Mouse (Mus musculus): ENCODE measurements around the gene Gpr160. TPM values are rescaled to one million over a fixed set of nuclear protein-coding genes. Genes with fewer than 3 reads are reported as not detected.
"Not testable (repeated sequence)": the region's sequence is repeated elsewhere in the genome, so short reads cannot be mapped to it uniquely, and the experiment has no call there.

The Gpr160 gene
- 7.3 TPM in 2 replicates for polyA plus RNA-seq (2015; fragmentation: Nextera tagmentation; extraction: Ambion mirVana)

DNA sequence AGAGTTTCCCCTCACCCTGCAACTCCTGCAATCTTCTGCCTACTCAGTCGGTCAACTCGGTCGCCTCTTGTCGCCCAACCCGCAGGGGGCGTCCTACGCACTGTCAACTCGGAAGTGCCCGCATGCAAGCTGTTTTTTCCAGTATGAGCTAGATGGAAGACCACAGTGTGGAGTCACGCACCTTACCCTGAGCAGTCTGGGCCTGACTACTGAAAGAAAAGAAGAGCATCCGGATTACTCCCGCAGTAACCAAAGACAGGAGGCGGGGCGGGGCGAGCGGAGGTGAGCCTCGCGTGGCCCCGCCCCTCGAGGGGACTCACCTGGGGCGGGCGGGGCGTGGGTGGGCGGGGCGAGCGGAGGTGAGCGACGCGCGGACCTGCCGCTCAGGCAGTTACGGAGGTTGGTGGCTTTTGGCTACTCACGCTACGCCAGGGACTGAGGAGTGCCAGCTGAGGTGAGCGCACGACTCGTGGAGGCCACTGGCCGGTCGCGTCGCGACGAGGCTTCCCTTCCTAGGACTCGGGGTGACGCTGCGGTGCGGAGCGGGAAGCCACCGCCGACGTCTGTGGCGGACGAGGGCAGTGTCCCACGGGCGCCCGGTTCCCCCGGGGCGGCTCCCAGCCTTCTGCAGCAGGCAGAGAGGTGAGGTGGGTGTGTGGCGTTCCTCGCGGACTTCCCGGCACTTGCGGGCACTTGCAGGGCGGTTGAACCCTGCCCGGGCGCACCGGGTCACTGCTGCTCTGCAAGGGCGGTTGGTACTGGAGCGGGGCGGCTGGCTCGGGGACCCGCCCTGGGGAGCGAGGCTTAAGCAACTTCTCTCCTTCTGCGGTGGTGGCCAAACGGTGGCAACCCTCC lies at the start of gene Gpr160:
TSS of gene Gpr160 (plus strand) at position 347 of the 855 bp plus-strand sequence.
- ATAC-seq (ENCODE audit: insufficient read depth, low FRiP score, low read depth), result peak; percentile 93
- Histone ChIP-seq H3K9ac (peak within 1 kb of the TSS; percentile 49; the same call in 1 of the 2 replicates), H3K9me3 (no peaks in the 10 kb centered on the region), H3K4me3 (replicated peaks) (peak within 1 kb of the TSS; percentile 61), H3K4me1 (0 out of 2 replicates have a peak, but pooled peaks cover 3% of the 10 kb centered on the region), H3K4me2 (peak within 1 kb of the TSS; percentile 96), H3K36me3 (no peaks in the 10 kb centered on the region), H3K27ac (peak within 1 kb of the TSS; percentile 54; the same call in 1 of the 2 replicates), H3K27me3 (replicated peaks) (no peaks in the 10 kb centered on the region)
- under 1% methylated on average over 74 of the region's 75 CpGs for WGBS

DNA sequence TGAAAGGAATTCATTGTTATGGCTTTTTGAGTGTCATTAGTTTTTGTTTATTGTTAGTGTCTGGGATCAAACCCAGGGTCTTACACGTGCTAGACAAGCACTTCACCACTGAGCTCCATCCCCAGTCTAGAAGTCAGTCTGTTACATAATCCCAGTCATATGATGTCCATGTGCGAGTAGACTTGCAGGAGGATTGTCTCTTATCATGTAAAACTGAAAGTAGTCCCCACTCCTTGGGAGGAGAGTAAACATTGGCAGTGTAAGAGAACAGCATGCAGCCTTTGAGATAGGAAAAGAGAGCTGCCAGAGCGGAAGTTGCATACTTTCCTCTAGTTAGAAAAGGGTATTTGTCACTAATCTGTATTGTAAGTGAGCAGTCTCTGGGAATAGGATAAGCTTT lies 42.9 kb upstream of the Gpr160 start:
- Histone ChIP-seq H3K4me2 (no peak overlapping the region), H3K27me3 (replicated peaks) (no peaks in the 10 kb centered on the region), H3K9me3 (no peaks in the 10 kb centered on the region), H3K4me3 (replicated peaks) (no peak overlapping the region), H3K27ac (no peak overlapping the region), H3K9ac (no peak overlapping the region), H3K4me1 (no peaks in the 10 kb centered on the region), H3K36me3 (peaks cover 11% of the 10 kb centered on the region; the same call in 1 of the 2 replicates)
- WGBS, result 74% methylated on average over 3 of the region's 3 CpGs
- ATAC-seq (ENCODE audit: insufficient read depth, low FRiP score, low read depth), result peak; percentile 65; the same call in 1 of the 2 replicates

DNA sequence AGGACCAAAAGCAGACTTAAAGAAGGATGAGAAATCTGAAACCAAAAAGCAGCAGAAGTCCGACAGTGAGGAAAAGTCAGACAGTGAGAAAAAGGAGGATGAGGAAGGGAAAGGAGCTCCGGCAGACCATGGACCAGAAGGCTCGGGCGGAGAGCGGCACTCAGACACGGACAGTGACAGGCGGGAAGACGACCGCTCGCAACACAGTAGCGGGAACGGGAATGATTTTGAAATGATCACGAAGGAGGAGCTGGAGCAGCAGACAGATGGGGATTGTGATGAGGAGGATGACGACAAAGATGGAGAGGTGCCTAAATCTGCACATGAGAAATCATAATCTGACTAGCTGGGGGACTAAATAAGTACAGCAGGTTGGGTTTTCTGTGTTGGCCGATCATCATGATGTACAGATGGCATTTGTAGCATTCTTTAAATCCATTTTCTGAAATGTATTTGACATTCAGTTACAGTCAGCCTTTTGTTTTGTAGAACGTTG lies 37.1 kb upstream of the Gpr160 start:
- no peak overlapping the region for H3K27ac ChIP-seq
- no peaks in the 10 kb centered on the region for H3K27me3 ChIP-seq (replicated peaks)
- 93% methylated on average over 16 of the region's 16 CpGs for WGBS
- no peaks in the 10 kb centered on the region for H3K9me3 ChIP-seq
- no peaks in the 10 kb centered on the region for H3K4me1 ChIP-seq
- peaks cover 15% of the 10 kb centered on the region for H3K36me3 ChIP-seq
- no peak for ATAC-seq (ENCODE audit: insufficient read depth, low FRiP score, low read depth)
- no peak overlapping the region for H3K4me3 ChIP-seq (replicated peaks)
- H3K9ac ChIP-seq, result no peak overlapping the region
- no peak overlapping the region for H3K4me2 ChIP-seq

DNA sequence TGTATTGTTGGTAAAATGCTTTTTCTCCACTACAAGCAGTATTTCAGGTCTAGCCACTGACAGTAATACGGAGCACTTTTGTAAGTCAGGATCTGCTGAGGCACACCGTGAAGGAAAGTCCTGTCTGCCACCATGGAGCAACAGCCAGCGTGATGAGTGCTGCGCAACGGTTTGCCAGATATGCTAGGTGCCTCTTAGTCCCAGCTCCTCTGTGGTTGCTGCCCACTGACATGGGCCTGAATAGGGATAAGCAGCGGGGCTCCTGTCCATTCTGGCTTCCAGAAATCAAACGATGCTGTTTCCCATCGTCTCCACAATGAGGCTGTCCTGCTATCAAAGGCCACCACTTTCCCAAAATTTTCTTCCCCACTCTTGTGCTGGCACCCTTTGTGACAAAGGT lies 33.6 kb upstream of the Gpr160 start:
- Histone ChIP-seq H3K9me3 (no peaks in the 10 kb centered on the region), H3K4me1 (no peaks in the 10 kb centered on the region), H3K27ac (no peak overlapping the region), H3K36me3 (peaks cover 12% of the 10 kb centered on the region), H3K9ac (no peak overlapping the region), H3K4me2 (no peak overlapping the region), H3K27me3 (replicated peaks) (no peaks in the 10 kb centered on the region), H3K4me3 (replicated peaks) (no peak overlapping the region)
- no peak for ATAC-seq (ENCODE audit: insufficient read depth, low FRiP score, low read depth)
- WGBS, result 91% methylated on average over 8 of the region's 8 CpGs

DNA sequence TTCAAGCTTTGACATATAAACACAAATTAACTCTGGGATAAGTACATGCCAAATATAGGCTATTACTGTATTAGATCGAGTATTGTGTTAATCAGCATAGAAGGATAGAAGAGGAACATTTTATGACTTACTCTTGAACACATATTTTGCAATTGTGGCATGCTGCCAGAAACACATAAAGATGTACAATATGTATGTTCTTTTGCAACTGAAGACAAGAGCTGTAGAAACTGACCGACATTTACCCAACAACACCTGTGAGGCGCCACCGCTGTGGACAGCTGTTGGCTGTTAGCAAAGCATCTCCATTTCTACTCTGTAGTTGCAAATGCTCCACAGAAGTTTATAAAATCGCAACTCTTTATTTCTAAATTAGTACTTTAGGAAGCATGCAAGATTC lies 29.7 kb upstream of the Gpr160 start:
- 92% methylated on average over 5 of the region's 5 CpGs for WGBS
- no peak overlapping the region for H3K4me3 ChIP-seq (replicated peaks)
- no peaks in the 10 kb centered on the region for H3K4me1 ChIP-seq

DNA sequence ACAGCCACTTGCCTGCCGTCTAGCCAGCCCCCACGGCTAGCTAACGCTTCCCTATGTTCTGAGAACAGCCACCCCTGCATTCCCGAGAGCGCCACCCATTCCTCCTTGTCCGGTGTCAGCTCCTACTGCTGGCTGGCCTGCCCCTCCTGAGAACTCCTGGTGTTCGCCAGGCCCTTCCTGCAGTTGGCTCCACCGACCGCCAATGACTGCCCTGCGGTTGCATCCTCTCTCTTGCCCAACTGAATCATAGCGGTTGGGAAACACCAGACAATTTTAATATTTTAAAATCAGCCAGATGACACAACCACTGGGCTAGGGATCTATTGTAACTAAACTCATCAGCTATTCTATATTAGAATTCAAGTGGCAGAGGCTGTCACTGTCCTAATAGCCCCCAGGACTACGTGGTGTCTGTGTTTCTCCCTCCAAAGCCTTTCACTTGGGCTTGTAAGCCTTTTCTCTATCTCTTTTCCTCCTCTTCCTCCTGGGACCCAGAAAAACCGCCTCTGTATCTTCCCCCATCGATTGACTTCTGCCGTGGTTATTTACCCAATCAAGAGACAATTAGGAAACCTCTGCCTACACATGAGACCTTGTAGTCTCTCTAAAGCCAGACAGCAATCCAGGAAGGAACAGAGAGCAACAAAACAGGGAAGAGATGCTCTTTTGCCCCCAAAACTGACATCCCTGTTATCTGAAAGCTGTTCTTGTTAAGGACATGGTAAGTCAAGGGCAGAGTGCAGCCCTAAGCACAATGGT lies 23.7 kb upstream of the Gpr160 start:
- no peaks in the 10 kb centered on the region for H3K4me1 ChIP-seq
- no peak overlapping the region for H3K4me2 ChIP-seq
- no peaks in the 10 kb centered on the region for H3K9me3 ChIP-seq
- 70% methylated on average over 15 of the region's 15 CpGs for WGBS
- H3K9ac ChIP-seq, result no peak overlapping the region
- no peak overlapping the region for H3K4me3 ChIP-seq (replicated peaks)
- no peak for ATAC-seq (ENCODE audit: insufficient read depth, low FRiP score, low read depth)
- no peaks in the 10 kb centered on the region for H3K27me3 ChIP-seq (replicated peaks)
- no peaks in the 10 kb centered on the region for H3K36me3 ChIP-seq
- H3K27ac ChIP-seq, result no peak overlapping the region

More for the DNA sequence above, 29.7 kb upstream of the Gpr160 start:
- Histone ChIP-seq H3K4me2 (no peak overlapping the region), H3K36me3 (no peaks in the 10 kb centered on the region), H3K27ac (no peak overlapping the region), H3K9ac (no peak overlapping the region), H3K9me3 (no peaks in the 10 kb centered on the region), H3K27me3 (replicated peaks) (no peaks in the 10 kb centered on the region)
- ATAC-seq (ENCODE audit: insufficient read depth, low FRiP score, low read depth), result no peak

DNA sequence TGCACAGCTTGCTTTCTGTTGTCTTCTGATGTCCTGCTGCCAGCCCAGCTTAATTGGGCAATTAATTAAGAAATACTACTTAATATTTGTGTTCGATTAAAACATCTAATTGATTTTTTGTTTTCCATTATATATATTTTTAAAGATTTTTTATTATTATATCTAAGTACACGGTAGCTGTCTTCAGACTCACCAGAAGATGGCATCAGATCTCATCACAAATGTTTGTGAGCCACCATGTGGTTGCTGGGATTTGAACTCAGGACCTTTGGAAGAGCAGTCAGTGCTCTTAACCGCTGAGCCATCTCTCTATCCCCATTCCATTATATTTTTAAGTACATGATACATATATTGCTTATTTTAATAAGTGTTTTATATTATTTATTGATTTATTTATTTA lies 22.5 kb upstream of the Gpr160 start:
- 86% methylated on average over 3 of the region's 3 CpGs for WGBS
- H3K27me3 ChIP-seq (replicated peaks), result no peaks in the 10 kb centered on the region
- H3K4me3 ChIP-seq (replicated peaks), result no peak overlapping the region
- no peak overlapping the region for H3K9ac ChIP-seq
- no peaks in the 10 kb centered on the region for H3K36me3 ChIP-seq
- H3K4me1 ChIP-seq, result no peaks in the 10 kb centered on the region
- H3K9me3 ChIP-seq, result no peaks in the 10 kb centered on the region
- H3K27ac ChIP-seq, result no peak overlapping the region
- no peak for ATAC-seq (ENCODE audit: insufficient read depth, low FRiP score, low read depth)
- no peak overlapping the region for H3K4me2 ChIP-seq

DNA sequence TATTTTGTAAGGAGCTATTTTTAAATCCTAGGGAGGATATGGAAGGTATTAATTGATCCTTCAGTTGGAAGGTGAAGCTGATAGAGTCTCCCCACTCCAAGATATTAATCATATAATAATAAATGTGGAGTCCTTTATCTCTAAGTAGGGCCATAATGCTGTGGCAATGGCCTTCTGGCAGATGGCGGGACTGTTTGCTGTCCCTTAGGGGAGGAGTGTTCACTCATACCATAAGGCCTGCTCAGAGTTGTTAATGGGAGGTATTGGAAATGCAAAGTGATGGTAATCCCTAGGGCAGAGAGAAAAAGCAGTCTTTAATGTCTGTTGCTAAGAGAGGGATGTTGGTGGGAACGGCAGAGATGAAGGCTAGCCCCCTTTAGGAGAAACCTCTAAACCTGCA lies 10.0 kb upstream of the Gpr160 start:
- WGBS, result 88% methylated on average over 2 of the region's 2 CpGs

DNA sequence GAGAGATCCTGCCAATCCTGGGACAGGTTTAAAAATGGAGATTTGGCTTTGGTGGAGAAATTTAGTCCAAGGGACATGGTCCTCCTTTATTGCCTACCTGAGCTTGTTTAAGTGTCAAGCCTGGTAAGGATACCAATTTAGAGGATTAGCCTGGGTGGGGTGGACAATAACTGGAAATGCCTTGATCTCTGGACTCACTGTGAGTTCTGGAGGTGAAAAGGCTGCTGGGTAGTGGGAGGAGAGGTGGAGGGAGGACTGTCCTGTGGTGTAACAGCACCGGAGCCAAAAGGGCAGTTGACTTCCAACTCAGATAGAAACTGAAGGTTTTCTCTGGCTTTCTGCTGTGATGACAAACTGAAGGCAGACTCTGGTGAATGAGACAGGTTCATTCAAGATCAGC lies 8.3 kb upstream of the Gpr160 start:
- Histone ChIP-seq H3K4me3 (replicated peaks) (no peak overlapping the region), H3K4me1 (no peaks in the 10 kb centered on the region), H3K9me3 (no peaks in the 10 kb centered on the region), H3K36me3 (no peaks in the 10 kb centered on the region), H3K4me2 (no peak overlapping the region), H3K27ac (no peak overlapping the region), H3K9ac (no peak overlapping the region), H3K27me3 (replicated peaks) (no peaks in the 10 kb centered on the region)
- WGBS, result 60% methylated on average over 1 of the region's 1 CpGs
- no peak for ATAC-seq (ENCODE audit: insufficient read depth, low FRiP score, low read depth)

More for the DNA sequence above, 10.0 kb upstream of the Gpr160 start:
- no peak overlapping the region for H3K4me2 ChIP-seq
- H3K27me3 ChIP-seq (replicated peaks), result no peaks in the 10 kb centered on the region
- no peak overlapping the region for H3K27ac ChIP-seq
- H3K36me3 ChIP-seq, result no peaks in the 10 kb centered on the region
- no peak overlapping the region for H3K4me3 ChIP-seq (replicated peaks)
- H3K9me3 ChIP-seq, result no peaks in the 10 kb centered on the region
- no peak overlapping the region for H3K9ac ChIP-seq
- no peak for ATAC-seq (ENCODE audit: insufficient read depth, low FRiP score, low read depth)
- H3K4me1 ChIP-seq, result no peaks in the 10 kb centered on the region

DNA sequence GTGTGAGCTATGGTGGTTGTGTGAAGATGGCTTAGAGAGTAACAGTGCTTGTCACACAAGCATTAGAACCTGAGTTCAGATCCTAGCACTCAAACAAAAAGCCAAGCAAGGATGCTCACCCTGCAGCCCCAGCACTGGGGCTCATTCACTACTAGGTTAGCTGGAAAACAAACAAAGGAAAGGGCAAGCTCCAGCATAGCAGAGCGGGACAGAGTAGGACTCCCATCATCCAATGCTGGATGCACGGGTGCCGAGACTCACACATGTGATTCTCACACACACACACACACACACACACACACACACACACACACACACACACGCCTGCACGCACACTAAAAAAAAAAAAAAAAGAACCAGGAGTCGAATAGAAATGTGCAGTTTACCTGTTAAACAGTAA lies 4.3 kb upstream of the Gpr160 start:
- Histone ChIP-seq H3K36me3 (no peaks in the 10 kb centered on the region), H3K9ac (no peak overlapping the region), H3K9me3 (no peaks in the 10 kb centered on the region), H3K27me3 (replicated peaks) (no peaks in the 10 kb centered on the region), H3K27ac (no peak overlapping the region), H3K4me3 (replicated peaks) (no peak overlapping the region), H3K4me2 (no peak overlapping the region), H3K4me1 (0 out of 2 replicates have a peak, but pooled peaks cover 3% of the 10 kb centered on the region)
- WGBS, result 63% methylated on average over 5 of the region's 6 CpGs
- no peak for ATAC-seq (ENCODE audit: insufficient read depth, low FRiP score, low read depth)

DNA sequence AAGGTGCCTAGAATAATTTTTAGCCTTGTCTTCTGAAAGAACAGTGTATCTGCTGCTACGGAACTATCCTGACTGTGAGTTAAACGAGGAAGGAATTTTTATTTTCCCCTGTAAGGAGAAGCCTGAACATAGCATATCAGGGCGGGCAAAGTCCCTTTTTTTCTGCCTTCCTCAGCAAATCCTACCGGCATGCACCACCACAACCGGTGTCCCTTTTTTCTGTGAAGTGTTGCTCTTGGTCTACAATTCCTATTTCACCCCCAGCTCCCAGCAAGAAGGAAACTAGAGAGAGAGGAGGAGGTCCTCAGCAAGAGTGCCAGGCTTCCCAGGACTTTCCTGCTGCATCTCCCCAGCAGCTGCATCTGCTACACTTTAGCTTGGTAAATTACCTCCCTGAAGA lies 2.2 kb upstream of the Gpr160 start:
- 0 out of 2 replicates have a peak, but pooled peaks cover 3% of the 10 kb centered on the region for H3K4me1 ChIP-seq
- H3K27ac ChIP-seq, result no peak overlapping the region
- H3K27me3 ChIP-seq (replicated peaks), result no peaks in the 10 kb centered on the region
- no peak overlapping the region for H3K4me2 ChIP-seq
- no peaks in the 10 kb centered on the region for H3K36me3 ChIP-seq
- no peak overlapping the region for H3K4me3 ChIP-seq (replicated peaks)
- no peak for ATAC-seq (ENCODE audit: insufficient read depth, low FRiP score, low read depth)
- no peaks in the 10 kb centered on the region for H3K9me3 ChIP-seq
- WGBS, result 80% methylated on average over 5 of the region's 5 CpGs
- H3K9ac ChIP-seq, result no peak overlapping the region

DNA sequence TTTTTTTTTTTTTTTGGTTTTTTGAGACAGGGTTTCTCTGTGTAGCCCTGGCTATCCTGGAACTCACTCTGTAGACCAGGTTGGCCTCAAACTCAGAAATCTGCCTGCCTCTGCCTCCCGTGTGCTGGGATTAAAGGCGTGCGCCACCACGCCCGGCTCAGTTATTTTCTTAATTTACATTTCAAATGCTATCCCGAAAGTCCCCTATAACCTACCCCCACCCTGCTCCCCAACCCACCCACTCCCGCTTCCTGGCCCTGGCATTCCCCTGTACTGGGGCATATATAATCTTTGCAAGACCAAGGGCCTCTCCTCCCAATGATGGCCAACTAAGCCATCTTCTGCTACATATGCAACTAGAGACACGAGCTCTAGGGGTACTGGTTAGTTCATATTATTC lies 3.8 kb downstream of the Gpr160 start:
- ATAC-seq (ENCODE audit: insufficient read depth, low FRiP score, low read depth); H3K36me3 ChIP-seq; H3K4me1 ChIP-seq; H3K27ac ChIP-seq; H3K9ac ChIP-seq; H3K4me2 ChIP-seq; H3K9me3 ChIP-seq; H3K27me3 ChIP-seq (replicated peaks); H3K4me3 ChIP-seq (replicated peaks): not testable (repeated sequence)
- WGBS, result 92% methylated on average over 8 of the region's 8 CpGs
